Mouse (Mus musculus) megakaryocyte-erythroid progenitor cell, adult 5-6 weeks (primary cell): Measurements from ENCODE around the gene D13Ertd608e. TPM values are rescaled to one million over a fixed set of nuclear protein-coding genes. Genes with fewer than 3 reads are reported as not detected.
"Not testable (repeated sequence)": the region's sequence is repeated elsewhere in the genome, so short reads cannot be mapped to it uniquely, and the experiment has no call there.

Experiments
- ATAC-seq: replicated peaks from 2 replicates; pipeline ENCODE4 v1.8.0; 2016; ENCODE audit warnings: mild to moderate bottlenecking, inconsistent platforms; ENCODE audit not compliant: severe bottlenecking, poor library complexity, low FRiP score, low TSS enrichment
- total RNA-seq, 2 experiments: library from RNA; stranded (forward) in 1 of 2; stranded (reverse) in 1 of 2; fragments of 200-1000, 215-1000 nt in 1 of 2; fragments of >200 nt in 1 of 2; fragmentation: Nextera tagmentation in 1 of 2; gene quantifications; 2 replicates each; pipeline ENCODE4 v1.2.3; 2014 to 2017

Gene D13Ertd608e
- total RNA-seq, 2 experiments from 2014 or later: not detected

DNA sequence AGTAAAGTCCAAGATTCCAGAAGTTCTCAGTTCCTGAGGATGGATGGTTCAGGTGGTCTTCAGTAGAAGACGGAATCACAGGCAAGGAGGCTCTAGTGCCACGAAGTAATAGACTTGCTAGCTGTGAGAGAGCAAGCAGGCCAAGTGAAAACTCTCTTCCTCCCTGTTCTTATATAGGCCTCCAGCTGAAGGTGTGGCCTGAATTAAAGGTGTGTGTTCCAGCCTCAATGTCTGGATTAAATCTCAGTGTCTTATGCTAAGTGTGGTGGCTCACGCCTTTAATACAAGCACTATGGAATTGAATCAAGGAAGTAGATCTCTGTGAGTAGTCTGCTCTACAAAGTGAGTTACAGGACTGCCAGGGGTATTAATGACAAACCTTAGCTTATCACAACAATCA lies 58.9 kb downstream of the D13Ertd608e start, which contains the start of gene Tcstv1:
TSS of gene Tcstv1 (minus strand) at position 101 of the 400 bp plus-strand sequence.
- ATAC-seq: not testable (repeated sequence)

Other genes starting within 250 kb of the D13Ertd608e start
- gene Ccl28, start 212.2 kb upstream of the D13Ertd608e start, total RNA-seq (2014; fragmentation: Nextera tagmentation): 0.69 TPM in 1 of 2 replicates, not detected in the other
- gene Ccl28, start 212.2 kb upstream of the D13Ertd608e start, total RNA-seq (2017): 0.14 and 0.72 TPM in 2 replicates
- gene Hmgcs1, start 145.6 kb upstream of the D13Ertd608e start, total RNA-seq (2014; fragmentation: Nextera tagmentation): 13.1 and 15.6 TPM in 2 replicates
- gene Hmgcs1, start 145.6 kb upstream of the D13Ertd608e start, total RNA-seq (2017): 25.0 and 38.1 TPM in 2 replicates
- 0.37 TPM in 1 of 2 replicates, not detected in the other for gene Nim1k, start 80.1 kb upstream of the D13Ertd608e start, total RNA-seq (2014; fragmentation: Nextera tagmentation)
- 0.33 and 0.50 TPM in 2 replicates for gene Nim1k, start 80.1 kb upstream of the D13Ertd608e start, total RNA-seq (2017)
- gene Zfp131, start 45.1 kb upstream of the D13Ertd608e start, total RNA-seq (2014; fragmentation: Nextera tagmentation): 56.9 and 62.1 TPM in 2 replicates
- 60.7 and 71.0 TPM in 2 replicates for gene Zfp131, start 45.1 kb upstream of the D13Ertd608e start, total RNA-seq (2017)
- gene AF067063, start 5.8 kb upstream of the D13Ertd608e start, total RNA-seq (2014; fragmentation: Nextera tagmentation): not detected in 2 replicates
- not detected in 2 replicates for gene AF067063, start 5.8 kb upstream of the D13Ertd608e start, total RNA-seq (2017)
- not detected in 2 replicates for gene Tcstv1, start 58.8 kb downstream of the D13Ertd608e start, total RNA-seq (2014; fragmentation: Nextera tagmentation)
- gene Tcstv1, start 58.8 kb downstream of the D13Ertd608e start, total RNA-seq (2017): not detected in 2 replicates
- gene Gm21761, start 93.3 kb downstream of the D13Ertd608e start, total RNA-seq (2014; fragmentation: Nextera tagmentation): not detected in 2 replicates
- gene Gm21761, start 93.3 kb downstream of the D13Ertd608e start, total RNA-seq (2017): not detected in 2 replicates
- gene B020031M17Rik, start 114.8 kb downstream of the D13Ertd608e start, total RNA-seq (2014; fragmentation: Nextera tagmentation): not detected in 2 replicates
- gene B020031M17Rik, start 114.8 kb downstream of the D13Ertd608e start, total RNA-seq (2017): not detected in 2 replicates
- not detected in 2 replicates for gene Gm36079, start 191.0 kb downstream of the D13Ertd608e start, total RNA-seq (2014; fragmentation: Nextera tagmentation)
- not detected in 2 replicates for gene Gm36079, start 191.0 kb downstream of the D13Ertd608e start, total RNA-seq (2017)
- gene Gm21188, start 216.2 kb downstream of the D13Ertd608e start, total RNA-seq (2014; fragmentation: Nextera tagmentation): 3.7 TPM in 1 of 2 replicates, not detected in the other
- gene Gm21188, start 216.2 kb downstream of the D13Ertd608e start, total RNA-seq (2017): 0.99 TPM in 1 of 2 replicates, not detected in the other